Mouse (Mus musculus) urinary bladder, adult 2 months (tissue): ENCODE results near the gene Rac2. TPM values are rescaled to one million over a fixed set of nuclear protein-coding genes. Genes with fewer than 3 reads are reported as not detected.

ENCODE experiments used
- DNase-seq: peaks from one replicate; pipeline ENCODE4 v3.0.0; 2022; ENCODE audit warnings: low spot score
- polyA plus RNA-seq: library from polyadenylated mRNA; depleted of rRNA; stranded (reverse); fragments of >200 nt; gene quantifications from 2 replicates; pipeline ENCODE4 v1.2.3, GENCODE M21; 2012

The Rac2 gene
- polyA plus RNA-seq, 1 experiment, result 13.8 TPM

- DNase-seq, result no peak
Observed at GRCm38 (mm10) chr15:78547415-78548335, 24.9 kb downstream of the Rac2 start.

- DNase-seq, result no peak
Observed at GRCm38 (mm10) chr15:78546060-78546459, 26.5 kb downstream of the Rac2 start.

DNA sequence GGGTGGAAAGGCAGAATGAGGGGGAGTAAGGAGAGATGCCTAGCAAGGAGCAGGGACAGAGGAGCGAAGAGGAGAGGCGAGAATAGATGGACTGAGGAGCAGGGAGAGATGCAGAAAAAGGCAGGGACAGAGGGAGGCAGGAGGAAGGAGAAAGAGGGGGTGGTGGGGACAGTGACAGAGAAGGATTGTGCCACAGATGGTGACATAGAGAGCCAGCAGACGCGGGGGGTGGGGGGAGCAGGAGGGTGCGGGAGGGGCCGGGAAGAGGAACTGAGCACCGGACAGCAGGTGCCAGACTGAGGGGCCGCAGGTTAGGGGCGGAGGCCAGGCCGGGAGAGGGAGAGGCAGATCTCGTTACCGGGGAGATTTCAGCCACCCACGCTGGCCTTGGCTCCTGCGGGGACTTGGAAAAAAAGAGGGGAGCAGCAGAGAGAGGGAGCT is 28.0 kb downstream of the Rac2 start, which contains the start of gene Sstr3:
Sstr3 (minus strand) TSS at position 125 of the 441 bp plus-strand sequence.
- DNase-seq, result no peak

GRCm38 (mm10) chr15:78544041-78544440 is 28.5 kb downstream of the Rac2 start:
- DNase-seq, result no peak

- DNase-seq, result no peak
Observed at GRCm38 (mm10) chr15:78542767-78543303, 29.7 kb downstream of the Rac2 start.

DNA sequence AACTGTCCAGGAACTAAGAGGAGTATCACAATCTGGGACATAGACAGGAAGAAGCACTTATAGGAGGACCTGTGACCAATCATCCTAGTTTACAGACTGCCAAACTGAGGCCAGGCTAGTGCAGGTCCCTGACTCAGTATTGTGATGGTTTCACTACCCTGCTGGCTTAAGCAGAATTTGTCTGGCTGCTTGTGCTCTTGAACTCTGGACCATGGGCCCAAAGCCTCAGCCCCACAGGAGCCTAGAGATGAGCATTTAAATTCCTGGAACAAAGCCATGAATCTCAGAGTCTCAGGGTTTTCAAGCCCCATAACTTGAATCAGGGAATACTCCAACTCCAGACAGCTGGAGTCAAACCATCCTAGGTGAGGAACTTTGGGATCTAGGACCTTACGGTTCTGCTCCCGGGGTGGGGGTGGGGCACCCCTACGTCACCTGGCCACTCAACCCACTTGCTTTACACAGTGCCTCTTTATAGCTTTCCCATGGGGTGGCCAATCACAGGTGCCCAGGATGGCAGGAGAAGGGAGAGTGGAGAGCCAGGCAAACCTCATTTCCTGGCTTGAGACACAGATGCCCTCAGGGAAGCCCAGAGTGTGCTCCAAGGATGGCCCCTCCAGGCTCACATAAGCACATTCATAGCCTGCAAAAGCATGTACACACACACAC is 30.4 kb downstream of the Rac2 start:
- no peak for DNase-seq

DNA sequence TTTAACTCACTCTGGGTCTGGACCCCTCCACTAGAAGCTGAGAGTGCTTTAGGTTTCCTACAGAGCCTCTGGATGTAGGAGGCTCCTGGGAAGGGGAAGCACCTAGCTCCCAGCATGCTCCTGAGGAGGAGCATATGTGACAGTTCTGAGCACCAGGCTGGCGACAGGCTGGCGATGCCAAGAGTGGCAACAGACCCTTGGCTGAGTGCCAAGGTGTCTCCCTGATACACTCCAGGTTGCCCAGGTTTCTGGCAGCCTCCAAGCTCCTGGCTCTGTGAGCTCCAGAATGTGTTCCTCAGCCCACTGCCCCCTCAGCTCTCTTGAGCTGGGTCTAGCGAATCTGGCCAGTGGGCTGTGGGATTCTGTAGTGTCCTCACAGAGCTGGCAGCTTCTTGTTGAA is 31.0 kb downstream of the Rac2 start:
- DNase-seq, result no peak

- no peak for DNase-seq
Observed at GRCm38 (mm10) chr15:78541036-78541435, 31.5 kb downstream of the Rac2 start.

DNA sequence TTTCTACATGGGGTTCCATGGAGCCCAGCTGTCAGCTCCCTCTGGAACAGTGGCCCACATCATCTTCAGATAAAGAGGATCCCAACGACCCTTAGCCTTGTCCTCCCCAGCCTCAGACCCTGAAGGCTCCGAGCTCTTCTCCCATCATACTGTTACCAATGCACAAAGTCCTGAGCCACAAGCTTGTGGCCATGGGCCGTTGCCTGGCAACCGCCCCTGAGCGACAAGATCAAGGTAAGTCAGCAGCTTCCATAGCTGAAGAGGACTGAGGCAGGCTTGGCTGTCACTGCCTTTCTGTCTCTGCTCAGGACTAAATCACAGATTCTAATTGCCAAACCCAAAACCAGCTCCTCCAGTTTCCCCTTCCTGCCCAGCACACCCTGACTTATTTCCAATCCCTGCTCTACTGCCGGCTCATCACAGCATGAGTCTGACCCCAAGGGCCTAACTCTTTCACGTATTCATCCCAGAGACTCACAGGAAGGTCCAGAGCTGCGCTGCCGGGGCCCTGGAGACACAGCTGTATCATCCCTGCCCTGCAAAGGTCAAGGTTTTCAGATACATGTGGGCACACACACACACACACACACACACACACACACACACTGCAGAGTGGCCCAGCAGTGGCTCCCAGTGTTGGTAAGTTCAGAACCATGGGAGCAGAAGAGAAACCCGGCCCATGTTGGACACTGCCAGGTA is 36.7 kb downstream of the Rac2 start:
- DNase-seq, result no peak

DNA sequence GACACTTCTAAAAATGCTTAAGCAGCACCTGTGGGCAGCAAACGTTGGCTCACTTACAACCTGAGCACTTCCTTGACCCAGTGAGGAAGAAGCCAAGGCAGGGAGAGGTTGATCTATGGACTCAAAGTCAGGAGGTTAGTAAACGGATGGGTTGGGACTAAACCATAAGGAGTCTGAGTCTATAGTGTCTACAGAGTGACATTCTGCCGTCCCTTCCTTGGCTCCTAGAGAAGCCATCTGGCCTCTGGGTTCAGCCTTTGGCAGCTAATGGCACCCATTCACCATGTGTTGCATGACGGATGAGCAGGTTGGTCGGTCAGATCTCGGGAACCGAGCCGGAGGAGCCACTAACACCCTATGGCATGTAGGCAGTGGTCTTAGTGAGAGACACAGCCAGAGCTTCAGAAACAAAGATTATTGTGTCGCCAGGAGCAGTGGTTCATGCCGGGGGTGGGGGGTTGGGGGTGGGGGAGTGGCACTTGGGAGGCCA is 39.2 kb downstream of the Rac2 start:
- no peak for DNase-seq

DNA sequence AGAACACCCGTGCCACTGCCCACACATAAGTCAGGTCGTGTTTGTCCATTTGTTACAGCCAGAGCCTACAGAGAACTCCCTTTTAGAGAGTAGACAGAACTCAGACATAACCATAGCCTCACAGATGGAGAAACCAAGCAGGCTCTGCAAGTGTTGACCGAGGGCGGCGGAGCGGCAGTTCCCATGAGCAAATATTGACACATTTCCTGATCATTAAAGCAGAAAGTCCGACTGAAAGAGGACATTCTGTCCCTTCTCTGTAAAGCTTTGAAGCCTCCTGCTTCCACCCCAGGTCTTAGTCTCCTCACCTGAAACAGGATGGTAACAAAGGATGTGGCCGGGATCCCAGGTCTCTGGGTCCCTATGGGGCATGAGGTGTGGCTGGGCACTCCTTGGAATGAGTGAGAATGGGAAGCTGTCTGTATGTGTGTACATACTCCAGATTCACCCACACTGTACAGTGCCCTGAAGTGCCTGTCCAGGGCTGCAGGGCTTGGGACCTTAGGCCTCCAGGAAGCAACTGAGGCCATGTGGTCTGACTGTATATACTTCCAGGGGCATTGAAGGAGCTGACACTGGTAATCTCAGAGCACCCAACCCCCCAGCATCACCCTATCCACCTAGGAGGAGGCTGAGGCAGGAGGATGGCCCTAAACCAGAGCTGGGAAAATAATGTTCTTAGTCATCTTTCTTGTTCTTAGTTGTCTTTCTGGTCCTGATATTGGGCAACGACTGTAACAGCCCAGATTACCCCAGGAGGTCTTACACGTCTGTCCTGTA is 39.8 kb downstream of the Rac2 start:
- DNase-seq, result no peak

DNA sequence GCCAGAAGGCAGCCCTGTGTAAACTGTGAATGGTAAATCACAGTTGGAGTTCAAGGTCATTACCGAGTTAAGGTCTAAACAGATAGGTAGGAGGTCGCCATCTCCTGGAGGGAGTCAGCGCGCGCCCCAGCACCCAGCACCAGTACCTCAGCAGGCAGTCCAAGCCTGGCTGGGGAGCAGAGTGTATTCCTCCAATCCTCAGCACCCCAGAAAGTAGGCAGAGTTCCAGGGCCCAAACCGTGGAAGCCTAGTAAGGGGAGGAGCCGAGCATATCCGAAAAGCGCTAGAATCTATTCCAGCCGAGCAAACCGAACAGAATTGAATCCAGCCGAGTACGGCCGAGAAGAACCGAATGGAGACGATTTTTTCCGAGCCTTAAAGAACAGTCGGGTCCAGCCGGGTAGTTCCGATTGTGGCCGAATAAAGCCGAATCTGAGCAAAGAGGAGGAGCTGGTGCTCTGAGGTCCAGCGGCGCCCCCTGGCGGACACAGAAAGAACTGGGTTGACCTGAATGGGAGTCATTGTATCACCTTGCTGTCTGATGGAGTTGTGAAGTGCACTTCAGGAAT is 40.6 kb downstream of the Rac2 start:
- peak; percentile 92 for DNase-seq

- DNase-seq, result no peak
Observed at GRCm38 (mm10) chr15:78531451-78531720, 41.2 kb downstream of the Rac2 start.

- no peak for DNase-seq
Observed at GRCm38 (mm10) chr15:78530671-78531450, 41.7 kb downstream of the Rac2 start, which contains the start of gene C1qtnf6. C1qtnf6 (minus strand) TSS chr15:78531416.

DNA sequence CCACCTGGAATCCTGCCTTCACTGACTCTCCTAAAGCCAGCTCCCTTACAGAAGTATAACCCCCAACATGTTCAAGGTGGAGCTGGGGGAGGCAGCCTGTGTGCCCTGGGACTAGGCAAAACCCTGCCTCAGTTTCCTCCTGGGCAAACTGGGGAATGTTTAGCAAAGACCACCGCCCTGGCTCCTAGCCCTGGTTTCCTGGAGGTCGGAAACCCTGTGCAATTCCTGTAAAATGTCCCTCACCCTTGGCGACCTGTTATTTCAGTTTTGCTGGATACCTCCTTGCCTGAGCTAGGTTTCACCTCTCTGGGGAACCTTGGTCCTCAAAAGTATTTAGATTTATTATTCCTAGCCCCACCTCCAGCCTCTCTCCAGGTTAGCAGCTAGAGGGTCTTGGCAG is 42.4 kb downstream of the Rac2 start:
- no peak for DNase-seq

DNA sequence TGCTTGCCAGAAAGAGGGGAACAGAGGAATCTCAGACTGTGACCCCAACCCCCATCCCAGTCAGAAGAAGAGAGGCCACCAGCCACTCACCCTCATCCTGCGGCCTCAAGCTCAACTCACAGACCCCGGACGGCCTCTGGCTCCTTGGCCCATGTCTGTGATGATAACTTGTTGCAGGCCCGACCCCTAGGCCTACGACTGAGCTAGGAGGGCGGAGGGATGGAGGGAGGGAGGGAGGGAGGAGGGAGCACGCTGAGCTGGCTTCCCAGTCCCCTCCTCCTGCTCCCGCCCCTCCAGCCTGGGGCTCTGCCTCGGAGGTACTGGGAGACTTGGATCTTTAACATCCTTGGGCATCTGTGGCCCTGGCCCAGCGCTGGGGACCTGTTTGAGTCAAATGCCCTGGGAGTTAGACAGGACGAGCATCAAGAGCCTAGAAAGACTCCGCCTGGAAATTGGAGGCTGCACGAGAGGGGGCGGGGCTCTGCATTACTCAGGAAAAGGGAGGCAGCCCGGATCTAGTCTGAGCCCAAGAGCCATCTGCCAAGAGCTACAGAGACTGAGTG is 43.1 kb downstream of the Rac2 start:
- peak; percentile 49 for DNase-seq

GRCm38 (mm10) chr15:78528726-78529411 is 43.7 kb downstream of the Rac2 start:
- no peak for DNase-seq

DNA sequence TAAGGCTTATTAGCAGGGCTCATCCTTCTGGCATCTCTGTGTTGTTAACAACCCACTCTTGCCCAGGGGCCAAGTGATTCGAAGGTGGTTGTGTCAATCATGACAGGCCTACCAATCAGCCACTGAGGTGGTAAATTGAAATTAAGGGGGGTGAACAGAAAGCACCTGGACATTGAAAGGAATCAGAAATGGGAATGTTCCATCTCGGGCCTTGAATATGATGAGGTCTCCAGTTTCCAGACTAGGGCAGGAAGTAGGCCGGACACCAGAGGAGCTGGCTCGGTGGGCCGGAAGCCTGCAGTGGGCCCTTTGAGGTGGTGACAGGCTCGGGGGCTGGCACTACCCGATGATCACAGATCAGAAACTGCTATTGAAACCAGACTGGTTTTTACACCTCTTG is 44.6 kb downstream of the Rac2 start:
- no peak for DNase-seq

- DNase-seq, result no peak
Observed at GRCm38 (mm10) chr15:78524163-78524562, 48.4 kb downstream of the Rac2 start.
